Mouse (Mus musculus) olfactory bulb, adult 2 months (tissue): Measurements from ENCODE around the gene Cdyl.

Source experiments
- CTCF ChIP-seq: fragments of 200-500 bp; IDR thresholded peaks from 2 replicates; pipeline ENCODE4 v1.5.1; 2012; ENCODE audit warnings: low read depth, mild to moderate bottlenecking, low read length, moderate library complexity; ENCODE audit not compliant: insufficient read depth
- POLR2A ChIP-seq: fragments of 200-500 bp; IDR thresholded peaks from 2 replicates; pipeline ENCODE4 v1.6.1; 2012; ENCODE audit warnings: mild to moderate bottlenecking, low read depth, low read length, moderate library complexity; ENCODE audit not compliant: insufficient read depth

DNA sequence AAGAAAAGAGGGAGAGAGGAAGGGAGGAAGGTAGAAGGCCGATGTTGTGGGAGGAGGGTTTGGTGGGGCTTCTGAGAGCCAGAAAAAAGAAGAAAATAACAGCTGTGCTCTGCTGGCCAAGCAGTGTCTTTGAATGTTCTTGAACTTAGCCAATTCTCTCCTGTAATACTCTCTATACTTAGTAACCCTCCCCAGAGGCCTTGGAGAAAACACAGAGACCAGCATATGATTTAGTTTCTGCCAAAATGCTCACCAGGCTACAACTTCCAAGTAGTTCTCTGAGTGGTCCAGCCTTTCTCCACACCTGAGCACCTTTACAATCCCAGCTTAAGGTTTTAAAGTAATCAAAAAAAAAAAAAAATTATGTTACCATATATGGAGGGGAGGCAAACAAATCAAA, 218.6 kb downstream of the Cdyl start:
- TF ChIP-seq CTCF (no peak), POLR2A (no peak)
